ENCODE assay signal across 9 mouse cellular contexts in the genomic region with DNA sequence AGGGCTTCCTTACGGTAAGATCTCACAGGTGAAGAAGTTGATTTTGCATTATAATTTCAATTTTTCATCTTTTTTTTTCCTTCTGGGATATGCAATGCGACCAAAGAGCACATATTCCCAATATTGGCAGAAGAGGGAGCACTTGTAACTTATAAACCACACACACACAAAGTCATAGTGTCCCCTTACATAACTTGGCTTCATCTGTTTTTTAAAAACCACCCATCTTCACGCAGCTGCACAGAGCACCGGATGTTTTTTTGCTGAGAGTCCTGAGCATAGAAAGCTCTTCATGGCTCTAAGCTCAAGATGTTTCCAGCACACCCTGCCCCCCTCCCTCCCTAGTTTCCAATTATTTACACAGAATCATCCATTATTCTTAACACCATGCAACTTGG.
A peak's percentile ranks its signal among the peaks of the same experiment; 100 is the strongest.
DNase-seq lines count a peak whose midpoint lies in the region; ATAC-seq and TF ChIP-seq lines count a peak whose summit lies in the region.
"Had no signal": no experiment of that assay in that cellular context is flagged by ENCODE, and none has a peak within 500 bp of the region (broad histone marks: within the 10 kb centered on the region; RNA-seq: fewer than 3 reads in every experiment).

No protein-coding gene starts in this region.

- H3K9me3 ChIP-seq in hindbrain, embryonic 13.5 days, result no peaks in the 10 kb centered on the region

- peak; percentile 70 for TF ChIP-seq CTCF in heart, adult 2 months (IDR thresholded peaks at IDR 0.05)

- H3K27me3 ChIP-seq in heart, adult 2 months (ENCODE audit: control insufficient read depth, insufficient read depth, low read length), result no peaks in the 10 kb centered on the region
- H3K27me3 ChIP-seq in hindbrain, embryonic 13.5 days, result no peaks in the 10 kb centered on the region

- no peak overlapping the region for H3K4me2 ChIP-seq in hindbrain, embryonic 13.5 days

- H3K36me3 ChIP-seq in heart, adult 2 months (ENCODE audit: control insufficient read depth, insufficient read depth, low read length), result peaks cover 5% of the 10 kb centered on the region
- no peaks in the 10 kb centered on the region for H3K36me3 ChIP-seq in hindbrain, embryonic 13.5 days

- TF ChIP-seq POLR2A in heart, adult 2 months (IDR thresholded peaks at IDR 0.05; ENCODE audit: insufficient read depth, low read depth, low read length), result peak; percentile 33; the same call in 1 of the 2 replicates

- no peak overlapping the region for H3K4me3 ChIP-seq in heart, adult 2 months
- H3K4me3 ChIP-seq in hindbrain, embryonic 13.5 days, result no peak overlapping the region
- H3K4me3 ChIP-seq: erythroblast, embryonic 14.5 days had no signal

- H3K79me2 ChIP-seq in heart, adult 2 months (replicated peaks; ENCODE audit: control insufficient read depth, insufficient read depth, low read length), result no peaks in the 10 kb centered on the region

- H3K9ac ChIP-seq in heart, adult 2 months (ENCODE audit: low read depth, low read length), result no peak overlapping the region
- H3K9ac ChIP-seq in hindbrain, embryonic 13.5 days, result no peak overlapping the region

- intact Hi-C loops in heart, adult 2 months (cut with DNase I), result loop anchor here (1.0 to 10.0 kb wide), 2 partner anchors 203 to 376 kb away; partner anchors contain the start of gene Abca8a
- intact Hi-C loops in heart, postnatal 36 days (cut with DNase I), result loop anchor here (2.0 to 5.0 kb wide), 2 partner anchors 17 to 375 kb away; no protein-coding TSS in a partner anchor

- peak in 1 of 2 experiments; percentile 61 for DNase-seq in heart, adult 2 months
- no peak for DNase-seq in heart, postnatal 36 days
- DNase-seq in right cerebral cortex, adult 2 months (ENCODE audit: low spot score in 2 of 2), result peak; percentile 21 to 40
- no peak for DNase-seq in right cerebral cortex, postnatal 25 days
- peak; percentile 22 for DNase-seq in heart, postnatal 4 days
- DNase-seq in thymus, postnatal 14 days, result peak; percentile 27
- no peak for DNase-seq in embryo, embryonic 11 days

- peak overlapping the region; percentile 71 for H3K27ac ChIP-seq in heart, adult 2 months
- H3K27ac ChIP-seq in hindbrain, embryonic 13.5 days, result no peak overlapping the region

- ATAC-seq in hindbrain, embryonic 13.5 days (ENCODE audit: low FRiP score), result no peak

- peaks cover 3% of the 10 kb centered on the region for H3K4me1 ChIP-seq in heart, adult 2 months (ENCODE audit: control insufficient read depth, insufficient read depth, low read length)
- no peaks in the 10 kb centered on the region for H3K4me1 ChIP-seq in hindbrain, embryonic 13.5 days (replicated peaks)

- 49% methylated on average over 4 of the region's 4 CpGs for WGBS in heart, adult 2 months
- 83% methylated on average over 4 of the region's 4 CpGs for WGBS in hindbrain, embryonic 13.5 days

- TF ChIP-seq EP300 in heart, adult 2 months (IDR thresholded peaks at IDR 0.05; ENCODE audit: insufficient read depth, low read depth, low read length), result peak; percentile 45; the same call in 1 of the 2 replicates

Comparison
In these comparisons a context has a peak if more than half of its experiments do, and no peak if none do; other contexts are left out.
1. DNase-seq: peak in right cerebral cortex, adult 2 months (2 of 2), heart, postnatal 4 days (single experiment) and thymus, postnatal 14 days (single experiment); none in heart, postnatal 36 days (0 of 2), right cerebral cortex, postnatal 25 days (single experiment) and embryo, embryonic 11 days (single experiment).